ENCODE assay signal across 12 mouse cellular contexts in the genomic region with DNA sequence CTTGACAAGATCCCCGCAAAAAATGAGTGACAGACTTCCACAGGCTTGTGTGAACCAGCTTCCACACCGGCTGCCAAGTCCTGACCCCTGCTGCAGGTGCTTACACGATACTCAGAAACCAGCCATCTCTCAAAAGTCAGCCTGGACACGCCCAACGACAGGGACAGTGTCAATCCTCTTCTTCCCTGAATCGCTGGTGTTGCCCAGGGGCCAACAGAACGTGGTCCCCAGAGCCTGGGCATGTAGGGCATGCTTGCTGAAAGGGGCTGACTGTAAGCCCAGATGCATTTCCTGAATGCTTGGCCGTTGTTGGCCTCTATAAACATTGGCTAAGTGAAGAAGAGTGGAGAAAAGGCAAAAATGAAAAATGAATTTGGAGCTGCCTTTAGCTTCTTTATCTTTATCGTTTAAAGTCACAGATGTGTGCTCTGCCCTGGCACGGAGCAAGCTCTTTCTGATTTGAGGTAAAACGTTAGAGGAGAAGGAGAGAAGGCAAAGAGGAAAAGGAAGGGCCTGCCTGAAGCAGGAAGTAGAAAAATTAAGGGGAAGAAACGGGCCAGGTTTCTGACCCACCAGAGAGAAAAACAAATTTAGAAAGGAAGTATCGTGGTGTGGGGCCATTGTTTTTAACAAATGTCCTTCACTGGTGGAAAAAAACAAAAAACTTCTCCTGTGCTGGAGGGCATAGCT. TPM values are rescaled to one million over a fixed set of nuclear protein-coding genes. Genes with fewer than 3 reads are reported as not detected.
DNase-seq lines count a peak whose midpoint lies in the region; ATAC-seq and TF ChIP-seq lines count a peak whose summit lies in the region.
"Had no signal": no experiment of that assay in that cellular context is flagged by ENCODE, and none has a peak within 500 bp of the region (broad histone marks: within the 10 kb centered on the region; RNA-seq: fewer than 3 reads in every experiment).

No protein-coding gene starts in this region.

- TF ChIP-seq CTCF in gastrocnemius, adult 2 months (IDR thresholded peaks at IDR 0.05) = no peak

- no peaks in the 10 kb centered on the region for H3K36me3 ChIP-seq in lung, embryonic 16.5 days (ENCODE audit: control insufficient read depth, insufficient read depth, low read length)
- H3K36me3 ChIP-seq: embryonic facial prominence, embryonic 15.5 days; intestine, embryonic 15.5 days had no signal

- no peaks in the 10 kb centered on the region for H3K27me3 ChIP-seq in lung, embryonic 16.5 days (ENCODE audit: control insufficient read depth, insufficient read depth, low read depth, low read length)
- H3K27me3 ChIP-seq: embryonic facial prominence, embryonic 15.5 days; intestine, embryonic 15.5 days had no signal

- H3K27ac ChIP-seq in gastrocnemius, adult 2 months = peak overlapping the region; percentile 49; the same call in 1 of the 2 replicates
- 0 out of 2 replicates have a peak overlapping the region, but pooled peaks have one; percentile 9 for H3K27ac ChIP-seq in lung, embryonic 16.5 days (ENCODE audit: low read length)
- H3K27ac ChIP-seq: embryonic facial prominence, embryonic 15.5 days; intestine, embryonic 15.5 days had no signal

- no peak overlapping the region for H3K4me3 ChIP-seq in gastrocnemius, adult 2 months
- H3K4me3 ChIP-seq in lung, embryonic 16.5 days (ENCODE audit: low read length) = no peak overlapping the region
- H3K4me3 ChIP-seq: embryonic facial prominence, embryonic 15.5 days; intestine, embryonic 15.5 days had no signal

- no peak for DNase-seq in gastrocnemius, adult 2 months
- DNase-seq in gastrocnemius, postnatal 25 days = no peak
- no peak for DNase-seq in lung, postnatal 14 days
- no peak for DNase-seq in cerebellum, postnatal 14 days
- no peak for DNase-seq in natural killer cell, adult 2 months (ENCODE audit: low spot score in 2 of 2)
- DNase-seq: cerebellum, postnatal 25 days; heart, postnatal 4 days had no signal

- intact Hi-C loops in gastrocnemius, adult 2 months (cut with DNase I) = no loop called here

- no peak for ATAC-seq in lung, embryonic 16.5 days (ENCODE audit: low read depth)
- ATAC-seq in CD4-positive, CD25-positive, alpha-beta regulatory T cell, adult 4 months = peak; percentile 32
- ATAC-seq in megakaryocyte, adult 5-6 weeks (ENCODE audit: poor library complexity, severe bottlenecking) = peak; percentile 80
- ATAC-seq: intestine, embryonic 15.5 days had no signal

- H3K9me3 ChIP-seq in lung, embryonic 16.5 days (ENCODE audit: control insufficient read depth, low read length) = no peaks in the 10 kb centered on the region
- H3K9me3 ChIP-seq: embryonic facial prominence, embryonic 15.5 days; intestine, embryonic 15.5 days had no signal

- H3K9ac ChIP-seq in lung, embryonic 16.5 days (ENCODE audit: low read length) = no peak overlapping the region
- H3K9ac ChIP-seq: embryonic facial prominence, embryonic 15.5 days; intestine, embryonic 15.5 days had no signal

- H3K4me2 ChIP-seq in lung, embryonic 16.5 days (ENCODE audit: low read depth, low read length) = no peak overlapping the region
- H3K4me2 ChIP-seq: embryonic facial prominence, embryonic 15.5 days; intestine, embryonic 15.5 days had no signal

- WGBS in lung, embryonic 16.5 days = 39% methylated on average over 13 of the region's 13 CpGs

- H3K4me1 ChIP-seq in lung, embryonic 16.5 days (replicated peaks; ENCODE audit: control insufficient read depth, insufficient read depth, low read length) = no peaks in the 10 kb centered on the region
- H3K4me1 ChIP-seq: embryonic facial prominence, embryonic 15.5 days; intestine, embryonic 15.5 days had no signal

RNA-seq across cellular contexts. Expression of a gene that starts 14.4 kb away (rescaled TPM):
- 10 to 100 TPM; 19.1 to 21.6 TPM for total RNA-seq in gastrocnemius, adult 2 months (2021)
- total RNA-seq in gastrocnemius, postnatal 25 days (2021) = 10 to 100 TPM; 11.5 to 12.3 TPM
- polyA plus RNA-seq in lung, embryonic 16.5 days (2015; fragmentation: Nextera tagmentation; extraction: Ambion mirVana) = 5.7 TPM in 2 replicates
- polyA plus RNA-seq in CD4-positive, CD25-positive, alpha-beta regulatory T cell, adult 4 months (2017; shearing (Covaris generic)) = 10 to 100 TPM; 13.1 to 17.1 TPM
- total RNA-seq in megakaryocyte, adult 5-6 weeks (2015) = 21.3 and 25.9 TPM in 2 replicates
- total RNA-seq in megakaryocyte, adult 5-6 weeks (2017) = 33.3 and 35.6 TPM in 2 replicates

RNA-seq across cellular contexts. Expression of a gene that starts 37.7 kb away (rescaled TPM):
- 10 to 100 TPM; 11.1 to 11.8 TPM for total RNA-seq in gastrocnemius, adult 2 months (2021)
- total RNA-seq in gastrocnemius, postnatal 25 days (2021) = 1 to 10 TPM; 9.5 to 9.8 TPM
- polyA plus RNA-seq in lung, embryonic 16.5 days (2015; fragmentation: Nextera tagmentation; extraction: Ambion mirVana) = 4.3 and 4.4 TPM in 2 replicates
- polyA plus RNA-seq in CD4-positive, CD25-positive, alpha-beta regulatory T cell, adult 4 months (2017; shearing (Covaris generic)) = 1 to 10 TPM; 3.2 to 6.2 TPM
- 18.2 and 19.4 TPM in 2 replicates for total RNA-seq in megakaryocyte, adult 5-6 weeks (2015)
- total RNA-seq in megakaryocyte, adult 5-6 weeks (2017) = 30.9 and 37.6 TPM in 2 replicates
